Mouse (Mus musculus): ENCODE results near the gene Exoc6. TPM values are rescaled to one million over a fixed set of nuclear protein-coding genes. Genes with fewer than 3 reads are reported as not detected.

Gene Exoc6
- total RNA-seq (2023), result 60.5 and 62.8 TPM in 2 replicates

DNA sequence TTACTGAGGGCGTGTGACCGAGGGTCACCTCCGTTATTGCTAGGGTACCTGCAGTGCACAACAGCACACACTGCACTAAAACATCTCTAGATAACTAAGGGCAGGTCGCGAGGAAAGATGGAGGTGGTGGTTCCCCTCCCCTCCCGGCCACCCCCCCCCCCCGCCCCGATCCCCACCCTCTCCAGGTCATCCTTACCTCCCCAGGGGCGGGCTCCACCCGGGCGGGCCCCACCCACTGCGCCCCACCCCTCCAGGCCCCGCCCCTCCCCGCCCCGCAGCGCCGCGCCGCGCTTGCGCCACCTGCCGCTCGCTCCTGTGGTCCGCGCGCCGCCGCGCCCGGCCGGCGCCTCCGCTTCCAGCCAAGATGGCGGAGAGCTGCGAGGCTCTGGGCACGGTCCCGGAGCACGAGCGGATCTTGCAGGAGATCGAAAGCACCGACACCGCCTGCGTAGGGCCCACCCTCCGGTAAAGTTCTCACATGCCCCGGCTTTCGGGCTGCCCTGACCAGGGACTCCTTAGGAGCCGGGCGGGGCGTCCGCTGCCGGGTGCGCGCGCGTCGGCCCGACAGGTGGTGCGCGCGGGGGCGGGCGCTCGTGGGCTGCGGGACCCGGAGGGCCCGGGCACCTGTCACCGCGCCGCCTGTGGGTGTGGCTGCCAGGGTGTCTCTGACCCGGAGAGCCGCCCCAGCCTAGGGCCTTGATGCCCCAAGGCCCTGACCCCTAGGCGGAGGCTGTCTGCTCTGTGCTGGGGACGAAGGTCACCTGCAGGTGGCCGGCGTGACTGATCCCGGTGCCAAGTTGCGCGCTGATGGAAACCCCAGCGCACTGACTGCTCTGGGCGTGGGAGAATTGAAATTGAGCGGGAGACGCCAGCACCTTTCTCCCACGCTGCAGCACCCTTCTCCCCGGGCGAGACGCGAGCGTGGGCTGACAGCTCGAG is at the start of gene Exoc6:
TSS of gene Exoc6 (plus strand) at position 318 of the 939 bp plus-strand sequence.

GRCm38 (mm10) chr19:37685281-37685680 is 135.1 kb downstream of the Exoc6 start, which contains the start of gene Cyp26c1:
Gene Cyp26c1 (plus strand): TSS chr19:37685581.

GRCm38 (mm10) chr19:37697651-37698272 is 147.5 kb downstream of the Exoc6 start, which contains the start of gene Cyp26a1:
Gene Cyp26a1 (plus strand): TSS chr19:37697798.

Other genes with a start within 250 kb of the Exoc6 start
- gene Ide, start 212.6 kb upstream of the Exoc6 start, total RNA-seq (2023), result 16.5 and 18.2 TPM in 2 replicates
- 51.0 and 58.3 TPM in 2 replicates for gene Kif11, start 174.0 kb upstream of the Exoc6 start, total RNA-seq (2023)
- 54.1 and 54.6 TPM in 2 replicates for gene Hhex, start 115.6 kb upstream of the Exoc6 start, total RNA-seq (2023)
- not detected in 2 replicates for gene Cyp26c1, start 135.2 kb downstream of the Exoc6 start, total RNA-seq (2023)
- gene Cyp26a1, start 147.4 kb downstream of the Exoc6 start, total RNA-seq (2023), result 0.51 TPM in 1 of 2 replicates, not detected in the other

Data from neutrophil, adult 65 days (primary cell).